Mouse (Mus musculus) urinary bladder, postnatal 25 days (tissue): ENCODE results near the gene Nrxn1.

ENCODE experiments used
- DNase-seq: peaks from one replicate; pipeline ENCODE4 v3.0.0; 2022; ENCODE audit warnings: low spot score

Gene Nrxn1

GRCm38 (mm10) chr17:90086826-90087225 lies 1006.0 kb downstream of the Nrxn1 start:
- DNase-seq = no peak

GRCm38 (mm10) chr17:90079003-90079402 lies 1013.9 kb downstream of the Nrxn1 start:
- DNase-seq = no peak

- DNase-seq = no peak
Observed at GRCm38 (mm10) chr17:90078488-90078887, 1014.4 kb downstream of the Nrxn1 start.

GRCm38 (mm10) chr17:90062866-90063265 lies 1030.0 kb downstream of the Nrxn1 start:
- DNase-seq = no peak

GRCm38 (mm10) chr17:90060872-90061271 lies 1032.0 kb downstream of the Nrxn1 start:
- no peak for DNase-seq

GRCm38 (mm10) chr17:90060168-90060567 lies 1032.7 kb downstream of the Nrxn1 start:
- DNase-seq = no peak

GRCm38 (mm10) chr17:90059320-90060111 lies 1033.4 kb downstream of the Nrxn1 start:
- DNase-seq = no peak

- DNase-seq = no peak
Observed at GRCm38 (mm10) chr17:90054312-90054711, 1038.6 kb downstream of the Nrxn1 start.

- no peak for DNase-seq
Observed at GRCm38 (mm10) chr17:90039316-90039715, 1053.6 kb downstream of the Nrxn1 start.

GRCm38 (mm10) chr17:90032416-90032815 lies 1060.5 kb downstream of the Nrxn1 start:
- no peak for DNase-seq

GRCm38 (mm10) chr17:90016636-90017035 lies 1076.2 kb downstream of the Nrxn1 start:
- no peak for DNase-seq

- DNase-seq = no peak
Observed at GRCm38 (mm10) chr17:90011761-90012160, 1081.1 kb downstream of the Nrxn1 start.

- peak; percentile 6 for DNase-seq
Observed at GRCm38 (mm10) chr17:90007438-90008109, 1085.3 kb downstream of the Nrxn1 start.

- DNase-seq = no peak
Observed at GRCm38 (mm10) chr17:89990651-89991050, 1102.2 kb downstream of the Nrxn1 start.
